Mouse (Mus musculus): ENCODE measurements around the gene Dscaml1. TPM values are rescaled to one million over a fixed set of nuclear protein-coding genes. Genes with fewer than 3 reads are reported as not detected.

Gene Dscaml1
- polyA plus RNA-seq (2011; ENCODE audit: insufficient read depth, insufficient read length, low replicate concordance, missing spikeins): not detected in 2 replicates

DNA sequence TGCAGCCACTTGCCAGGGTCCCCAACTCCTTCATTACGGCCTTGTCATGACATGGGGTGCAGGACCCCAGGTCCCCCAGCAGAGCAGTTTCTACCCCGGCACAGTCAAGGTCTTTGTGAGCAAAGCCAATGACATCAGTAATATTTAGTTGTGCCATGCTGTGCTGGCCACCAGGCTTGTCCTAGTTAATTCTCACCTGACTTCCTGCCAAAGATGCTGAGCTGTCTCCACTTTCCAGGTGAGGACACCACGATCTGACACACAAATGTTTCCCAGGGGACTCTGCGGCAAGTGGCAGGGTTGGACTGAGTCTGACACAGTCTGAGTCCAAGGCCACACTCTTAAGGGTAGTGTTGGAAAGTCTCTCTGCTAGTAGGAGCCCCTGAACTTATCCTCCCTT is at the start of gene Dscaml1:
Gene Dscaml1 (plus strand): TSS at position 173 of the 400 bp plus-strand sequence.
- H3K4me3 ChIP-seq (replicated peaks; ENCODE audit: control insufficient read depth, low read depth, low read length): no peak within 1 kb of the TSS
- TF ChIP-seq CTCF (IDR thresholded peaks at IDR 0.05; ENCODE audit: control insufficient read depth, insufficient read depth, low read length) (no peak), POLR2A (IDR thresholded peaks at IDR 0.05; ENCODE audit: borderline replicate concordance, control insufficient read depth, low read depth, low read length) (no peak)
- H3K27ac ChIP-seq (ENCODE audit: control insufficient read depth, insufficient read depth, low read depth, low read length, poor library complexity): no peak within 1 kb of the TSS
- 84% methylated on average over 4 of the region's 4 CpGs for WGBS
- H3K4me1 ChIP-seq (ENCODE audit: control insufficient read depth, insufficient read depth, low read length): no peaks in the 10 kb centered on the region

DNA sequence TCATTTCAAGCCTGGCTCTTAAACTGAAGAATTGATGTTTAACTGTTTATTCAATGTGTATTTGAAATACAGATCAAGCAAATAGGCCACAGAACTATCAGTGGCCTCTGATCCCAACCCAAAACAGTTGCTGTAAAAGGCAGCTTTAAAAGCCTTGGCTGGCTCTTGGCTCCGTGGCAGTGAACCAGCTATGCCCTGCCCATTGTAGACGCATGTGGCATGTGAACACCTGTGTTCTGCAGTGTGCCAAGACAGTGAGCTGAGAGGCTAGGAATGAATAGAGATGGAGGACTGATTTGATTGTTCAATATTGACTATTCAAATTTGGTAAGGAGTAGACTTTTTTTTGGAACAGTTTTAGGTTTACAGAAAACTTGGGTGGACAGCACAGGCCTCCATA is 49.5 kb upstream of the Dscaml1 start:
- H3K4me3 ChIP-seq (replicated peaks; ENCODE audit: control insufficient read depth, low read depth, low read length): no peak overlapping the region
- TF ChIP-seq POLR2A (IDR thresholded peaks at IDR 0.05; ENCODE audit: borderline replicate concordance, control insufficient read depth, low read depth, low read length) (no peak), CTCF (IDR thresholded peaks at IDR 0.05; ENCODE audit: control insufficient read depth, insufficient read depth, low read length) (no peak)
- no peaks in the 10 kb centered on the region; the same call in 1 of the 2 replicates for H3K4me1 ChIP-seq (ENCODE audit: control insufficient read depth, insufficient read depth, low read length)
- no peak overlapping the region for H3K27ac ChIP-seq (ENCODE audit: control insufficient read depth, insufficient read depth, low read depth, low read length, poor library complexity)
- WGBS: 85% methylated on average over 2 of the region's 2 CpGs

DNA sequence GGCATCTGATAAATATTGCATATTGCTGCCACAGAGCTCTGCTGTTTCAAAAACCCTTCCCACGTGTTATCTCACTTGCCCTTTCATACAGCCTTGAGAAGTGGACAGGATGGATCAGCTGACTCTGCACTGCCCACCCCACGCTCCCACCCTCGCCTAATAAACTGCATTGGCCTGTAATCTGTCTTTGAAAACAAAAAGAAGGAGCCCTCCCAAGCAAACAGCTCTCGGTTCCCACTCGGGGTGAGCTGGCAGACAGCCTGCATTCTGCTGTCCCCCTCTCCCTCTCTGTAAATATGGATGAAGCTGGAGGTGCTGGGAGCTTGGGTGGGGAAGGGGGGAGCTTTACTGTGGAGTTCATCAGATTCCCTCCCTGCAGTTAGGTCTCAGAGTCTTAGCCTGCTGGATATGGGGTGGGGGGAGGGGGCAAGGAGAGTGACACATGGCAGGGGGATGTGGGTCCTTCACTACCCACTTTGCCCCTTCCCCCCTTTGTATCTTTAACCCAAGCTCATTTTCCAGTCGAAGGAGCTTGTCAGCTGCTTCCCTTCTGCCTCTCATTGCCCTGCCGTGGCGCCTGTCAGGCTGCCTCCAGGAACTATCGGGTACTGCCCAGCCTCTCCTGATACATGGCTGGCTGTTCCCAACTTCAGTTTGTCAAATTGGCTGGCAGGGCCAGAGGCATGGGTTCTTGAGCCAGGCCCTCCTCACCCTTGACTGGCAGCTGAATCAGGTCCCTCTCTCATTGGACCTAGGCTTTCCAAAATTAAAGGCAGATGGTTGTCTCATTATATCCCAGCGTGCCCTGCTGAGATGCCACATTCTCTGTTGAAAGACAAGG is 45.8 kb upstream of the Dscaml1 start:
- no peak overlapping the region for H3K27ac ChIP-seq (ENCODE audit: control insufficient read depth, insufficient read depth, low read depth, low read length, poor library complexity)
- whole genome bisulfite sequencing: 65% methylated on average over 10 of the region's 10 CpGs

DNA sequence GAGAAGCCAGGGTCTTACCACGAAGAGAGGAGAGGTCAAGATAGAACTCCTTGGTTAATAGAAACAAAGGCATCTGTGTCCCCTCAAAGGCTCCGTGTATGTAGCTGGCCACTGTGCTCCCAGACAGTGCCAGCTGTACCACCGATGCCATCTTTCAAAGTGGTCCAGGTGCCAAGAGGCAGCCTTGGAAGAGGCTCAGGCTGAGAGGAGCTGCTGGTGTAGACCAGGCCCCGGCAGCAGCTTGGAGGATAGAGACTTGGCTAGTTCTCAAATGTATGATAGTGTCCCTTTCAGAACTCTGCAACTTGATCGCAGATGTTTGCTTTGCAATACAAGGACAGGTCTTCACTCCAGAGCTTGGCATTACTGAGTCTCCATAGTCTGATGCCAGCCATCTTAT is 44.1 kb upstream of the Dscaml1 start:
- no peak for TF ChIP-seq CTCF (IDR thresholded peaks at IDR 0.05; ENCODE audit: control insufficient read depth, insufficient read depth, low read length)
- H3K4me1 ChIP-seq (ENCODE audit: control insufficient read depth, insufficient read depth, low read length): no peaks in the 10 kb centered on the region; the same call in none of the 2 replicates
- H3K27ac ChIP-seq (ENCODE audit: control insufficient read depth, insufficient read depth, low read depth, low read length, poor library complexity): no peak overlapping the region
- WGBS: 79% methylated on average over 5 of the region's 5 CpGs
- no peak overlapping the region for H3K4me3 ChIP-seq (replicated peaks; ENCODE audit: control insufficient read depth, low read depth, low read length)

More for the DNA sequence above, 45.8 kb upstream of the Dscaml1 start:
- no peak overlapping the region for H3K4me3 ChIP-seq (replicated peaks; ENCODE audit: control insufficient read depth, low read depth, low read length)
- TF ChIP-seq POLR2A (IDR thresholded peaks at IDR 0.05; ENCODE audit: borderline replicate concordance, control insufficient read depth, low read depth, low read length) (no peak), CTCF (IDR thresholded peaks at IDR 0.05; ENCODE audit: control insufficient read depth, insufficient read depth, low read length) (no peak)
- no peaks in the 10 kb centered on the region; the same call in none of the 2 replicates for H3K4me1 ChIP-seq (ENCODE audit: control insufficient read depth, insufficient read depth, low read length)

GRCm38 (mm10) chr9:45382834-45383233 is 43.6 kb upstream of the Dscaml1 start:
- 82% methylated on average over 5 of the region's 5 CpGs for WGBS
- Histone ChIP-seq H3K27ac (ENCODE audit: control insufficient read depth, insufficient read depth, low read depth, low read length, poor library complexity) (no peak overlapping the region), H3K4me1 (ENCODE audit: control insufficient read depth, insufficient read depth, low read length) (no peaks in the 10 kb centered on the region; the same call in none of the 2 replicates), H3K4me3 (replicated peaks; ENCODE audit: control insufficient read depth, low read depth, low read length) (no peak overlapping the region)
- no peak for TF ChIP-seq CTCF (IDR thresholded peaks at IDR 0.05; ENCODE audit: control insufficient read depth, insufficient read depth, low read length)
- TF ChIP-seq POLR2A (IDR thresholded peaks at IDR 0.05; ENCODE audit: borderline replicate concordance, control insufficient read depth, low read depth, low read length): no peak

- Histone ChIP-seq H3K4me3 (replicated peaks; ENCODE audit: control insufficient read depth, low read depth, low read length) (no peak overlapping the region), H3K27ac (ENCODE audit: control insufficient read depth, insufficient read depth, low read depth, low read length, poor library complexity) (no peak overlapping the region), H3K4me1 (ENCODE audit: control insufficient read depth, insufficient read depth, low read length) (no peaks in the 10 kb centered on the region; the same call in none of the 2 replicates)
- TF ChIP-seq CTCF (IDR thresholded peaks at IDR 0.05; ENCODE audit: control insufficient read depth, insufficient read depth, low read length): no peak
- TF ChIP-seq POLR2A (IDR thresholded peaks at IDR 0.05; ENCODE audit: borderline replicate concordance, control insufficient read depth, low read depth, low read length): no peak
- 82% methylated on average over 6 of the region's 6 CpGs for WGBS
These were observed 42.5 kb upstream of the Dscaml1 start for GRCm38 (mm10) chr9:45383883-45384282.

- H3K27ac ChIP-seq (ENCODE audit: control insufficient read depth, insufficient read depth, low read depth, low read length, poor library complexity): no peak overlapping the region
- no peaks in the 10 kb centered on the region; the same call in none of the 2 replicates for H3K4me1 ChIP-seq (ENCODE audit: control insufficient read depth, insufficient read depth, low read length)
- 12% methylated on average over 5 of the region's 5 CpGs for WGBS
- H3K4me3 ChIP-seq (replicated peaks; ENCODE audit: control insufficient read depth, low read depth, low read length): no peak overlapping the region
- TF ChIP-seq POLR2A (IDR thresholded peaks at IDR 0.05; ENCODE audit: borderline replicate concordance, control insufficient read depth, low read depth, low read length) (no peak), CTCF (IDR thresholded peaks at IDR 0.05; ENCODE audit: control insufficient read depth, insufficient read depth, low read length) (no peak)
These were observed 39.7 kb upstream of the Dscaml1 start for GRCm38 (mm10) chr9:45386698-45387097.

DNA sequence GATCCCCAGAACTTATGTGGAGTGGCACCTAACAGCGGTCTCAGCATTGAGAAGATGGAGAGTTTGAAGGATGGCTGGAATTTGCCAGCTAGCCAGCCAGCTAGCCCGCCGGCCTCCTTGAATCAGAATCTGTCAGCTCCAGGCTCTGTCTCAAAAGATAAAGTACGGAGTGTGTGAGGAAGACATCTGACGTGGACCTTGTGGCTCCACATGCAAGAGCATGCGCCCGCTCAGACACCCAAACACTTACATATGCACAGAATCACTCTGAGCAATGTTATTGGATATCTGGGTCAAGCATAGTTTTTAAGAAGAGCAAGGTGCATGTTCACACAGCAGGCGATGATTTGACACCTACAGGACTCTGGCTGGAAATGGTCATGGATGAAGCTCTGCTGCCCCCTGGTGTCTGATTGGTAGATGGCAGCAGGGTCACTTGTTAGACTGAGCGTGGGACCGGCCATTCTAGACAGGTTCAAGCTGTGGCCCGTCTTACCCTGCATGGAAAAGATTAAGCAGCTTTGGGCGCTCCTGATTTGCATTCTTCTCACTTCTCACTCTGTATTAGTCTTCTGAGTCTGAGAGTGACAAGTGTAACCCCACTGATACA is 37.9 kb upstream of the Dscaml1 start:
- WGBS: 46% methylated on average over 12 of the region's 12 CpGs
- peak; percentile 98 for TF ChIP-seq CTCF (IDR thresholded peaks at IDR 0.05; ENCODE audit: control insufficient read depth, insufficient read depth, low read length)
- TF ChIP-seq POLR2A (IDR thresholded peaks at IDR 0.05; ENCODE audit: borderline replicate concordance, control insufficient read depth, low read depth, low read length): no peak
- H3K27ac ChIP-seq (ENCODE audit: control insufficient read depth, insufficient read depth, low read depth, low read length, poor library complexity): no peak overlapping the region
- no peaks in the 10 kb centered on the region; the same call in none of the 2 replicates for H3K4me1 ChIP-seq (ENCODE audit: control insufficient read depth, insufficient read depth, low read length)
- no peak overlapping the region for H3K4me3 ChIP-seq (replicated peaks; ENCODE audit: control insufficient read depth, low read depth, low read length)
